Mouse (Mus musculus) ovary, adult 10 weeks (tissue): ENCODE data around the gene Zcchc9. TPM values are rescaled to one million over a fixed set of nuclear protein-coding genes. Genes with fewer than 3 reads are reported as not detected.

Source experiments
- polyA plus RNA-seq: library from polyadenylated mRNA; stranded (reverse); fragments of 350-450 nt; fragmentation: Illumina TruSeq; extraction: RNeasy Lipid Tissue Mini Kit (QIAGEN cat#74804); gene quantifications from one replicate; pipeline ENCODE4 v1.2.3, GENCODE M21; 2014

Gene Zcchc9
- 62.0 TPM for polyA plus RNA-seq

DNA sequence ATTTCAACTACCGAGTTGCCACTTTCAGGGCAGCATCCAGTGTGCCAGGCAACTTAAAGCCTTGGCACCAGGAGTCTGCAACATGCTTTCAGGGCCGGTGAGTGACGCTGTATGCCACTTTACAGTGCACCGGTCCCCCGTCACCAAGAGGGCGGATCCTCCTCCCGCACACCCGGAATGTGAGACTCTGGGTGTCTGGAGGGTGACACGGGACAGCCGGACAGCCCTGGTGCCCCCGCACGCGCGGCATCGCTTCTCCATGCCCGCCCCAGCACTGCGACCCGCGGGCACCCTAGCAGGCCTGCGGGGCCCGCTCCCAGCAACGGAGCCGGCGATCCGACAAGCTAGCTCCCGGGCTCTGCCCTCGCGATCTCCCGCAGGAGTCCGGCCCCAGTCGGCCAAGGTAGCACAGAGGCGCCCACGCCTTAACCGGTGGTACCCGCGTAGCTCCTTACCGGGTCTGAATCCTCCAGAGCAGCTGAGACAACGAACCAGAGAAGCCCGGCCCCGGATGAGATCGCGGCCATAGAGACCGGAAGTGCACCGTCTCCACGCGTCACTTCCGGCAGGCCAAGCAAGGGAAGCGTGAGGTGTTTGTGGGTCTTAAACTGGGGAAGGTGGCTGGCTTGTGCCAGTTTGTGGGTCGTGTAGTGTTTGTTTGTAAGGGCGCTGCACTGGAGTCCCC is at the start of gene Zcchc9:
Gene Zcchc9 (minus strand): TSS at position 551 of the 685 bp plus-strand sequence.

Other genes starting within 250 kb of the Zcchc9 start
- gene Acot12, start 66.2 kb downstream of the Zcchc9 start, polyA plus RNA-seq = 0.60 TPM
- gene Ckmt2, start 69.2 kb upstream of the Zcchc9 start, polyA plus RNA-seq = not detected